Mouse (Mus musculus) CD8-positive naive resting alpha-beta T cell, adult 2 months (primary cell): Measurements from ENCODE around the gene Nebl.

Source experiments
- DNase-seq, 2 experiments: peaks; one replicate each; pipeline ENCODE4 v3.0.0; 2022; ENCODE audit warnings: low read depth in 2 of 2, low spot score in 2 of 2

The Nebl gene

DNA sequence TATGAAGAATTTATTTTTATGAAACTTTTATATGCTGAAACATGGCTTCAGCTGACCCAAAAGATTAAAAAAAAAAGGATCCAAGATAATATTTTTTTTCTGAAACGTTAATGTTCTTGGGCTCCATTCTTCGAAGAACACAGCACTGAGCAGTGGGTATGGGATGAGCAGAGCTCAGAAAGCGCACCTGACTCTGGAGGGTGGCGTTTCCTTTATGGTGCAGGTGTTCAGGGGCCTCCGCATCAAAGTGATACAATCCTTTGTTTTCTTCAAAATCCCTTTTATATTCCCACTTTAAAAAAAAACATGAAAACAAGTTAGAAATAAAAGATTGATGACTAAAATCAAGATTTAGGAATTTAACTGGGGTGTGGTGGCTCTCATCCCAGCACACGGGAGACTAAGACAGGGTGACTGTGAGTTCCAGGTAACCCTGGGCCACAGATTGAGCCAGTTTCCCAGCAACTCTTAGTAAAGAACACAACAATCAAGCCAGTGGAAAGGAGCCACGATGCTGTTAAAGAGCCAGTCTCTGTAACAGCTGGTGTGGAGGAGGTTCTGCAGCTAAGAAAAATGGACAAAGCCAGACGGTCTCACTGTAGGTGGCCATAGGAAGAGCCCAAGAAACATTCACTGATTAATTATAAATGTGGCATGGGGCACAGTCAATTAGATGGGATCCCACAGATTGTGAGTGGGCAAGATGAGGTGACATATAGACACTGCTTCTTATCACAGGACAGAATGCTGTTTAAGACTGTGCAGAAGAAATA is 317.6 kb downstream of the Nebl start:
- no peak for DNase-seq

DNA sequence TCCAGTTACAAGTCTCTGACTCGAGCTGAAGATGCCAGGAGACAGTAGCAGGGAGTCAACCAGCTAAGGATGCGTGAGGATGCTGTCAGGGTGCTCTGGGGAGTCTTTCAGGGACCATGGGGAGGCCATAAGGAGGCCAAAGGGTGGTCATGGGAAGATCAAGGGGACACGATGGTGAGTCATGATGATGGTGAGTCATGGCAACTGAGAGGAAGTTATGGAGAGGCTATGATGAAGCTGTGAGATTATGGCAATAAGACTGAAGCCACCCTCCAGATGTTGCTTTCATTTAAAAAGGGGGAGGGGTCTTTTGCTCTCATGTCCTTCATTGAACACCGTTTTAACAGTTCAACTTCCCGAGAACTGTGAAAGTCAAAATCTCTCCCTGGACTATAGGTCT is 322.0 kb downstream of the Nebl start:
- DNase-seq, result no peak

GRCm38 (mm10) chr2:17405899-17406531 is 325.2 kb downstream of the Nebl start:
- no peak for DNase-seq

DNA sequence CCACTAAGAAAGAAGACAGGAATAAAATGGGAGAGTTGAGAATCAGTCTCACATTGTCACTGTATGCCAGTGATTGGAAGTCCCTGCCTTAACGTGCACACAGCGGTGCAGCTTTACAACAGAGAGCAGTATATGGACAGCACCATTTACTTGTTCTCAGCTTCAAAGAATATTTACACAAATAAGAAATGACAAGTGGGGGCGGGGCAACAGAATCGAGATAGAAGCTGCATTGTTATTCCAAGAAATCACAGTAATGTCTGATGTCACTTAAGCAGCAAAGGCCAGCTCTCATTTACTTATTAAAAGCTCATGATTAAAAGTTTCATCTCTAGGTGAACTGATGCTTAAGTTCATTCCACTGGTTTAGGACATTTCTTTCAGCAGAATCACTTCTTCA is 328.8 kb downstream of the Nebl start:
- no peak for DNase-seq

GRCm38 (mm10) chr2:17396235-17396634 is 335.0 kb downstream of the Nebl start:
- DNase-seq, result no peak

DNA sequence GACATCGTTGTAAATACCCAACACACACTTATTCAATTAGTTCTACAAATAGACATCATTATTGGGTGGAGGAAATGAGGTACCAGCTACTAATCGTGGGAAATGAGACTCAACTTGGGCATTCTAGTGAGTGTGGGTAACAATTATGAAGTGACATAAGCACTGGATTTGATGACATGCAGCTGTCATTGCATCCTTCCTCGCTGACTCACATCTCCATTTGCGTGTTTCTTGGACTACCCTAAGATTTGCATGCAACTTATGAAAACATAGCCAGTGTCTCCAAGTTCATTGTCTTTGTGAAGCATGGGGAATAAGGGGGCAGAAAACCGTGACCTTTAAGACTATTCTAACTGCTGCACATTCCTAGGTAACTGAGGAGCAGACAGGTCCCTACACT is 339.9 kb downstream of the Nebl start:
- no peak for DNase-seq

DNA sequence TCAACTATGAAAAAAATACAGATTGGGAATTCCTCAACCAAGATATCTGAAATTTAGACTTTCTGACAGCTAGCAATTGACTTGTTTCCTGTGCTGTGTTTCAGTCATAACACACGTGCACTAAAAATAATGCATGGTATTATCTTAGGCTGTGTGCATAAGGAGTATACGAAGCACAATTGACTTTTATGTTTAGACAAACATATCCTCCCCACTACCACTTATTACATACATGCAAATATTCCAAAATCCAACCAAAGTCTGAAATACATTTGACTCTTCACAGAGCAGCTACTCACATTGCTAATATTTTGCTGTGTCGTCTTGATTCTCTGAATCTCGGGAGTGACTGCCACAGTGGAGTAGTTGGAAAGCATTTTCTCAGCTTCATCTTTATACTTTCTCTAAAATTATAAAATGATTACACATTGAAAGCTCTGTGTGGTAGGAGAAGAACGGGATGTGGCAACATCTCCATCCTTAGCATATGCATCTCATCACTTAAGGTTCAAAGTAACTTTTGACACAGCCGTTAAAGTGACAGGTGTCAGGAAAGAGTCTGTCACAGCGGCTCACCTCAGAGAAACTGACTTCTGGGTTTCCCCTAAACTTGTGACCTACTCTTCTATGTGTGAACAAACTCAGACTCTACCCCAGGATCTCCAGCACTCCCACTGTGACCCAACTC is 340.6 kb downstream of the Nebl start:
- no peak for DNase-seq

- DNase-seq, result no peak
Observed at GRCm38 (mm10) chr2:17389886-17390285, 341.4 kb downstream of the Nebl start.

GRCm38 (mm10) chr2:17389379-17389778 is 341.9 kb downstream of the Nebl start:
- DNase-seq, result no peak

DNA sequence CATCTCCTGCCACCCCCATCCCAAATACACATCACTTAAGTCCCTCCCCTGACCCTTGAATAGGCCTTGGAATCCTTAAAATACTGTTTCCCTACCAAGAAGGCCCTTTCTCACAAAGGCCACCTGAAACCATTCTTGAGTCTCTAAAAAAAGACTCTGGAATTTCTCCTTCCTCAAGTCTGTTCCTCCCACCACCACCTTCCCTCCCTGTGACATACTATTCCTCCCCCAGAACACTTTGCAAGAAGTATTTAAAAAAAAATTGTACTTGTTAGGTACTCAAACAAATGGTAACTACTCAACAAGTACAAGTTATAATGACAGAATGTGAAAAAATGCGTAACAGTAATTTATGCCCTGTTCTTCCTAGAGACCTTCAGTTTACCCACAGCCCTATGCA is 349.0 kb downstream of the Nebl start:
- no peak for DNase-seq

DNA sequence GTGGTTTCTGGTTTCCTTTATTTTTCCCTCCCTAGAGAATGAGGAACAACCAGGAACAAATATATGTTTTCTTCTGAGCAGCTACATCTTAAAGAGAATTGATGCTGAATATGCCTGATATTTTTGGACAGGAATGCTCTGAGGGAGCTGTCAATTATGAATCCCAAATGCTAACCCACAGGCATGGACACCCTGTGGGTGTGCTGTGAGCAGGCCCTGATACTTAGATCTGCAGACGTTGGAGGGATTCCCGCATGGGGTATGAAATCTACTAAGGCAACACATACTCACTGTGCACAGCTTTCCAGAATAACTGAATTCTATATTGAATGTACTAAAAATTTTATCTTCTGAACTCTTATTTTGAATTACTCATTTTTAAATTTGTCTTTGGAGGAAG is 355.3 kb downstream of the Nebl start:
- no peak for DNase-seq

DNA sequence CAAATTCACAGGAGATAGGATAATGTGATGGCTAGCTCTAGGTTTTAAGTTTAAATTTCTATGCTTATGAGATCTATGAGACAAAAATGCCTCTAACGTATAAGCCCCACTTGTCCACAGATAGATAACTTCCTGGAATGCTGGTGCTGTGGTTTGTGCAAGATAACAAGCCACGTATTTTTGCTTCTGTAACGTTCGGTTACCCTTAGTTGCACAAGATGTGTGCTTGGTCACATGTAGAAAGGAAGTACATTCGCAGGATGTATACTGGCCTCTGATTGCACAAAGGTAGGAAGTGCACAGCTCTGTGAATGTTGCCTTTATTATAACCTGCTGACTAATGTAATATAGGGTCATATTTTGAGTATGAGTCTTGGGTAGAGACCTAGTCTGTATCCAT is 365.6 kb downstream of the Nebl start:
- DNase-seq, result no peak

GRCm38 (mm10) chr2:17364971-17365548 is 366.2 kb downstream of the Nebl start:
- no peak for DNase-seq

DNA sequence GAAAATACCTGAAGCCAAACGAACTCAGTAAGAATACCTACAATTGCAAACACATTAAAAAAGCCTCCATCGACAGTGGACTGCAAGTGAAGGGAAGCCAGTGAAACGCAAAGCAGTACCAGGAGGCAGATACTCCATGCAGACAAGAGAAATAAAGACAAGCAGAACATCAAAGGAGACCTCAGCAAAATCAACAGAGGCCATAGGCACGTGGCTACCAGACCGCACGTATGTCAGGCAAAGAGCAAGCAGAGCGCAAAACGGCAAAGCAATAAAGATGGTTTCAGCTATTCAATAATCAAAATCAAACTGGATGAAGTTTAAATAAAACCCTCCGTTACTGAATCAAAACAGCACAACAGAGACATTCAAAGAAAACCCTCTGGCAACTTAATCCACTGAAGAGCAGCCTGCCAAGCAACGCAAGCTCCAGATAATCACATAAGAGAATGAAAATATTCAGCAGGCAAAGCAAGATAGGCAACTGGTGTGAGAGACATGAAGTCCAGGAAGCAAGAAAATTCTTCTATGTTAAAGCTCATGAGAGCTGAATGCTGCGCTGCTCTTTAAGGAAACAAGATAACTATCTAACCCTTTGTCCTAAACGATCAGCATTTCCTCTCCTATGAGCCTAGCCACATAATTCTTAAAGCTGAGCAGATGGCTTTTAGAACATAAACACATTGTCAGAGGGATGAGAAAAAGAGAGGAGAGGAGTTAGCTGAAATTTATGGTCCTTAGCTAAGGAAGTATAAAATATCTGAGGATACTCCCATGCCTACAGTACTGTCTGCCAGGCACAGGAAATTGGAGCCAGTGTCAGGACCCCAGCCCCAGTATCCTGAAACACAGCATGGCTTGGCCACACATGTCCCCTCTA is 367.7 kb downstream of the Nebl start:
- DNase-seq, result peak in 1 of 2 experiments; percentile 27

DNA sequence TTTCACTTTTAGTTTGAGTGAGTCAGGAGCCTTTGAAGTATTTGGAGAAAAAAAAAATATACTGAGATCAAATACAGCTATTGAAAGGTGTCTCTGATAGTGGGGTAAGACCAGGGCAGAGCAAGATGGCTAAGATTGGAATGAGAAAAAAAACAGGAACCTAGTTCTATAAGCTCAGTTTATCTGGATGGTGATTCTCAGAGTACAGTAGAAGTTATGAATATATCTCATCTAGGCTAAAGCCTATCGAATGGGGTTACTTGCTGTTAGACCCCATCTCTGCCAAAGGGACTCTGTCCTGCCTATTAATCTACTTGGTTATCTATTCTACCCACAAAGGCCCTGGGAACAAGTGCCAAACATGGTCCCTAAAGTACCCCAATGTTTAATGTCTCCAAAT is 369.1 kb downstream of the Nebl start:
- no peak for DNase-seq

GRCm38 (mm10) chr2:17344643-17345042 is 386.6 kb downstream of the Nebl start:
- DNase-seq, result no peak

DNA sequence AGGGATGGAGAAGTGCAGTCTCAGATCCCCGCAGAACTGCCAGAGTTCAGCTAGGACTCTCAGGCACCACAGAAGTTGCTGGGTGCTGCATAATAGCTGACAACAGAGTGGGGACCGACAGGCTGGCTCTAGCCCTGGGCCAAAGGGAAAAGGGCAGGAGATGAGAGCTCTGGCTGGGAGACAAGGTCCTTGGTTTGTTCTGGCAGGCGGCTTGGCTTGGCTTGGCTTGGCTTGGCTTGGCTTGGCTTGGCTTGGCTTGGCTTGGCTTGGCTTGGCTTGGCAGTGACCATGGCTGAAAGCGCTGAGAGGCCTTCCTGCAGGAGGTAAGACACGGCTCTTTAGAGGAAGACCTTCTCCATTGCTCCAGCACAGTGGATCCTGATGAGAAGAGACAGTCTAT is 395.8 kb downstream of the Nebl start:
- DNase-seq, result no peak

GRCm38 (mm10) chr2:17326590-17326989 is 404.7 kb downstream of the Nebl start:
- DNase-seq, result no peak

DNA sequence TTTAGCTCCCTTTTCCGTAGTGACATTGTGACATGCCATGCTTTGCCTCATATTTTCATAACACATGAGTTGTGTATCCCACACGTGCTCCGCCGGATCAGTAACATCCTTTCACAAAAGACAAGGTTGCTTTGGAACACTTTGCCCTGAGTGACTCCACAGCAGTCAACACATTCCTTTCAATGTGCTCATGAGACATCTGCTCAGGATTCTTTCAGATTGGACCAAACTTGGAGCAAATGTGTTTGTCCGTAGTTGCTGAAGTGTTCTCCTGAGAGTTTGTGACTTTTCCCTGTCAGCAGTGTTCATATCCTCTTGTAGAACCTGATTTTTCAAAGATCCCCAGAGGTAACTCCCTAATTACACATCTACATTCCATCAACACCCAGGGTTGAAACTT is 414.4 kb downstream of the Nebl start:
- no peak for DNase-seq

DNA sequence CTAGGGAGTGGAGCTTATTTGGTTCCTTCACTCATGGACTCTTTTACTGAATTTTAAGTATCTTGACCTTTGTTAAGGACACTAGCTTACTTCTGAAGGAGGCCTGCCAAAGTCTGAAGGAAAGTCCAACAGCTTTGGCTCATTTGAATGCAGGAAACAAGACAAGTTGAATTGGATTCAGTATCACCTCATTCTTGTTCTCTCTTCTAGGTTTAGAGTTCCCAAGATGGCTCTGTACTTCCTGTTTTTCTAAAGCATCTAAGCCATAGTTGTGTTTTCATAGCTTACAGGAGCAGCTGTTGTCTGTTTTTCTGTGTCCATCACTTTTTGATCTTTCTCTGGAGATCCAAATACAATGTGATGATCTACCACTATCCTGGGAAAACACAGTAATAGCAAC is 429.9 kb downstream of the Nebl start:
- DNase-seq, result no peak

DNA sequence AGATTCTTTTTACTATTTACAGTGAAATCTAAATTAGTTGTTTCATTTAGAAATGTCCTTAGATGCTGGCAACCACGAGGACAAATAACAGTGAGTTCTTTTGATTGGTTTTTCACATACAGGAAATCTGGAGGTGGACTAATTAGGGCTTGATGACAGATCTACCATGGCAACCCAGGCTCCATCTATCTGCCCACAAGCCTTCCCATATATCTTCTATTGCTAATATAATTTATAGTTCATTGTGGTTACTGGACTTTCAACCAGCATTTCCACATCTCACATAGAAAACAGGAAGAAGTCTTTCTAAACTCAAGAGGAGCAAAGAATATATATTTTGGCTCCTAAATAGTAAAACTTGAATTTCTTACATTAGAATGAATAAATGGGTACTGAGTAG is 433.8 kb downstream of the Nebl start:
- DNase-seq, result no peak
